Mouse (Mus musculus) heart, adult 2 months (tissue): ENCODE measurements around the gene Bcdin3d.

ENCODE experiments used
- CTCF ChIP-seq: fragments of 200-600 bp; IDR thresholded peaks from 2 replicates; pipeline ENCODE4 v1.8.1; 2022; ENCODE audit warnings: antibody characterized with exemption, mild to moderate bottlenecking, moderate library complexity
- EP300 ChIP-seq: fragments of 200-500 bp; IDR thresholded peaks from 2 replicates; pipeline ENCODE4 v1.6.1; 2011; ENCODE audit warnings: low read depth, low read length, control low read depth; ENCODE audit not compliant: insufficient read depth
- POLR2A ChIP-seq: fragments of 200-500 bp; IDR thresholded peaks from 2 replicates; pipeline ENCODE4 v1.6.1; 2011; ENCODE audit warnings: mild to moderate bottlenecking, low read depth, low read length, control low read depth; ENCODE audit not compliant: insufficient read depth

DNA sequence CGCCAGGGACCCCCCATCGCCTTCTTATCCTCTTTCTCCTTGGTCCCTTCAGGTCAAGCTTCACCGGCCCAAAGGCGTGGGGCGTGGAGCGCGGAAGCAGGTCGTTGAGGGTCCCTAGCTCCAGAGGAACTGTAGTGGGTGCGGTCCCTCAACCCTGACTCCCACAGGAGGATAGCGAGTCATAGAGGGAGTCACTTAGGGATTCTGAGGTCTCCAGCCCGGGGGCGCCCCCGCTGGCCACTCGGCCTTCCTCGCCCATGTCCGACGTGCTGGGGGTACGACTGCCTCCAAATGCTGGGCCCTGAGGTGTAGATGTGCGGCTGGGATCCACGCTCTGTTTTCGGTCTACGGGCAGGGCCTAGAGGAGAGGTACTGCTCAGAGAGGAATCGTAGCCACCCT lies 52.0 kb downstream of the Bcdin3d start:
- TF ChIP-seq POLR2A, result no peak
- no peak for TF ChIP-seq CTCF
- TF ChIP-seq EP300, result no peak
